Mouse (Mus musculus) heart, embryonic 12.5 days (tissue): Measurements from ENCODE around the gene Actr5. TPM values are rescaled to one million over a fixed set of nuclear protein-coding genes. Genes with fewer than 3 reads are reported as not detected.

Source experiments
- ATAC-seq: fragments of 200-750 bp; cut with Nextera tagmentation; 2 replicates; pipeline ENCODE4 v1.8.0; 2017; ENCODE audit warnings: moderate TSS enrichment, moderate library complexity; ENCODE audit not compliant: insufficient number of reproducible peaks, low FRiP score
- H3K27ac ChIP-seq: fragments of 300-500 bp; sonication (generic); 2 replicates; pipeline ENCODE4 v1.5.1; 2016; ENCODE audit warnings: mild to moderate bottlenecking, moderate library complexity; ENCODE audit not compliant: poor library complexity, severe bottlenecking
- H3K27me3 ChIP-seq: fragments of 300-500 bp; sonication (generic); replicated peaks from 2 replicates; pipeline ENCODE4 v1.6.1; 2016; ENCODE audit warnings: mild to moderate bottlenecking, moderate library complexity
- H3K36me3 ChIP-seq: fragments of 300-500 bp; sonication (generic); 2 replicates; pipeline ENCODE4 v1.6.1; 2016; ENCODE audit warnings: mild to moderate bottlenecking, moderate library complexity
- H3K4me1 ChIP-seq: fragments of 300-500 bp; sonication (generic); replicated peaks from 2 replicates; pipeline ENCODE4 v1.6.1; 2016; ENCODE audit warnings: mild to moderate bottlenecking
- H3K4me2 ChIP-seq: fragments of 300-500 bp; sonication (generic); 2 replicates; pipeline ENCODE4 v1.6.1; 2016; ENCODE audit warnings: mild to moderate bottlenecking, moderate library complexity
- H3K4me3 ChIP-seq: fragments of 300-500 bp; sonication (generic); 2 replicates; pipeline ENCODE4 v1.5.1; 2016; ENCODE audit warnings: mild to moderate bottlenecking
- H3K9ac ChIP-seq: fragments of 300-500 bp; sonication (generic); 2 replicates; pipeline ENCODE4 v1.6.1; 2016; ENCODE audit warnings: mild to moderate bottlenecking, moderate library complexity
- H3K9me3 ChIP-seq: fragments of 300-500 bp; sonication (generic); replicated peaks from 2 replicates; pipeline ENCODE4 v1.6.1; 2016; ENCODE audit warnings: mild to moderate bottlenecking, moderate library complexity
- WGBS: fragments of 180-500 bp; shearing (Covaris S2); methylation state at CpG from one replicate; pipeline ENCODE4 v1.1.7; 2016; 5-methylcytosine and 5-hydroxymethylcytosine counted together
- polyA plus RNA-seq: library from polyadenylated mRNA; unstranded; fragments of >200 nt; fragmentation: Nextera tagmentation; extraction: Ambion mirVana; gene quantifications from 2 replicates; pipeline ENCODE4 v1.2.1, GENCODE M21; 2016

Gene Actr5
- 10.1 and 11.1 TPM in 2 replicates for polyA plus RNA-seq

GRCm38 (mm10) chr2:158624718-158625222 is at the start of gene Actr5:
TSS of gene Actr5 (plus strand) at chr2:158624888.
- Histone ChIP-seq H3K36me3 (peaks cover 20% of the 10 kb centered on the region), H3K9ac (peak within 1 kb of the TSS; percentile 80), H3K4me2 (peak within 1 kb of the TSS; percentile 77), H3K27me3 (peaks cover 19% of the 10 kb centered on the region), H3K4me1 (peaks cover 12% of the 10 kb centered on the region), H3K27ac (peak within 1 kb of the TSS; percentile 83), H3K9me3 (no peaks in the 10 kb centered on the region), H3K4me3 (peak within 1 kb of the TSS; percentile 67)
- WGBS = under 1% methylated on average over 32 of the region's 39 CpGs
- ATAC-seq = peak; percentile 97

- H3K9me3 ChIP-seq = no peaks in the 10 kb centered on the region
- no peaks in the 10 kb centered on the region for H3K36me3 ChIP-seq
- no peak overlapping the region for H3K4me3 ChIP-seq
- H3K4me2 ChIP-seq = no peak overlapping the region
- ATAC-seq = no peak
- 39% methylated on average over 4 of the region's 4 CpGs for WGBS
- H3K9ac ChIP-seq = no peak overlapping the region
- H3K27ac ChIP-seq = no peak overlapping the region
- H3K27me3 ChIP-seq = peaks cover 23% of the 10 kb centered on the region
- H3K4me1 ChIP-seq = peaks cover 4% of the 10 kb centered on the region
Measured at GRCm38 (mm10) chr2:158579979-158580378, 44.7 kb upstream of the Actr5 start.

GRCm38 (mm10) chr2:158584621-158585358 is 39.9 kb upstream of the Actr5 start:
- Histone ChIP-seq H3K27ac (no peak overlapping the region), H3K4me3 (no peak overlapping the region), H3K9me3 (no peaks in the 10 kb centered on the region), H3K4me1 (peaks cover 6% of the 10 kb centered on the region), H3K4me2 (0 out of 2 replicates have a peak overlapping the region, but pooled peaks have one; percentile 0), H3K36me3 (no peaks in the 10 kb centered on the region), H3K27me3 (peaks cover 25% of the 10 kb centered on the region), H3K9ac (no peak overlapping the region)
- ATAC-seq = peak; percentile 81
- WGBS = 2% methylated on average over 12 of the region's 12 CpGs

- Histone ChIP-seq H3K4me3 (no peak overlapping the region), H3K27me3 (peaks cover 33% of the 10 kb centered on the region), H3K4me1 (peaks cover 6% of the 10 kb centered on the region), H3K9me3 (no peaks in the 10 kb centered on the region), H3K27ac (no peak overlapping the region), H3K4me2 (no peak overlapping the region), H3K9ac (no peak overlapping the region), H3K36me3 (no peaks in the 10 kb centered on the region)
- ATAC-seq = no peak
- WGBS = 53% methylated on average over 8 of the region's 8 CpGs
Measured at GRCm38 (mm10) chr2:158588524-158589271, 36.0 kb upstream of the Actr5 start.

- Histone ChIP-seq H3K36me3 (no peaks in the 10 kb centered on the region), H3K9ac (no peak overlapping the region), H3K4me1 (no peaks in the 10 kb centered on the region), H3K4me3 (no peak overlapping the region), H3K27ac (no peak overlapping the region), H3K9me3 (no peaks in the 10 kb centered on the region), H3K27me3 (peaks cover 40% of the 10 kb centered on the region), H3K4me2 (no peak overlapping the region)
- no peak for ATAC-seq
- 44% methylated on average over 3 of the region's 3 CpGs for WGBS
Measured at GRCm38 (mm10) chr2:158590495-158590894, 34.2 kb upstream of the Actr5 start.

GRCm38 (mm10) chr2:158591286-158591685 is 33.4 kb upstream of the Actr5 start:
- H3K27me3 ChIP-seq = peaks cover 48% of the 10 kb centered on the region
- no peaks in the 10 kb centered on the region for H3K4me1 ChIP-seq
- H3K36me3 ChIP-seq = no peaks in the 10 kb centered on the region
- no peak for ATAC-seq
- H3K9ac ChIP-seq = no peak overlapping the region
- no peak overlapping the region for H3K4me3 ChIP-seq
- 50% methylated on average over 5 of the region's 5 CpGs for WGBS
- no peaks in the 10 kb centered on the region for H3K9me3 ChIP-seq
- H3K4me2 ChIP-seq = no peak overlapping the region
- no peak overlapping the region for H3K27ac ChIP-seq

- H3K36me3 ChIP-seq = no peaks in the 10 kb centered on the region
- no peaks in the 10 kb centered on the region for H3K9me3 ChIP-seq
- no peak for ATAC-seq
- H3K4me1 ChIP-seq = no peaks in the 10 kb centered on the region
- H3K4me2 ChIP-seq = no peak overlapping the region
- H3K4me3 ChIP-seq = no peak overlapping the region
- no peak overlapping the region for H3K9ac ChIP-seq
- peaks cover 49% of the 10 kb centered on the region for H3K27me3 ChIP-seq
- no peak overlapping the region for H3K27ac ChIP-seq
- 65% methylated on average over 4 of the region's 4 CpGs for WGBS
Measured at GRCm38 (mm10) chr2:158593371-158593770, 31.3 kb upstream of the Actr5 start.

- Histone ChIP-seq H3K9ac (no peak overlapping the region), H3K27ac (no peak overlapping the region), H3K9me3 (no peaks in the 10 kb centered on the region), H3K4me2 (no peak overlapping the region), H3K36me3 (no peaks in the 10 kb centered on the region), H3K27me3 (peaks cover 55% of the 10 kb centered on the region), H3K4me3 (no peak overlapping the region), H3K4me1 (no peaks in the 10 kb centered on the region)
- under 1% methylated on average over 12 of the region's 12 CpGs for WGBS
- ATAC-seq = peak; percentile 45
Measured at GRCm38 (mm10) chr2:158595103-158595502, 29.6 kb upstream of the Actr5 start.

GRCm38 (mm10) chr2:158595577-158595976 is 29.1 kb upstream of the Actr5 start:
- no peak for ATAC-seq
- WGBS = 33% methylated on average over 7 of the region's 7 CpGs
- H3K4me1 ChIP-seq = no peaks in the 10 kb centered on the region
- no peak overlapping the region for H3K4me2 ChIP-seq
- no peak overlapping the region for H3K27ac ChIP-seq
- no peaks in the 10 kb centered on the region for H3K9me3 ChIP-seq
- H3K4me3 ChIP-seq = no peak overlapping the region
- H3K36me3 ChIP-seq = no peaks in the 10 kb centered on the region
- H3K27me3 ChIP-seq = peaks cover 56% of the 10 kb centered on the region
- no peak overlapping the region for H3K9ac ChIP-seq

- no peak overlapping the region for H3K4me3 ChIP-seq
- H3K9me3 ChIP-seq = no peaks in the 10 kb centered on the region
- H3K27me3 ChIP-seq = peaks cover 65% of the 10 kb centered on the region
- H3K36me3 ChIP-seq = no peaks in the 10 kb centered on the region
- no peaks in the 10 kb centered on the region for H3K4me1 ChIP-seq
- no peak overlapping the region for H3K4me2 ChIP-seq
- no peak overlapping the region for H3K9ac ChIP-seq
- no peak overlapping the region for H3K27ac ChIP-seq
- 58% methylated on average over 1 of the region's 1 CpGs for WGBS
- no peak for ATAC-seq
Measured at GRCm38 (mm10) chr2:158596803-158597202, 27.9 kb upstream of the Actr5 start.

- WGBS = 21% methylated on average over 3 of the region's 3 CpGs
- no peak overlapping the region for H3K4me2 ChIP-seq
- no peak overlapping the region for H3K27ac ChIP-seq
- no peak for ATAC-seq
- H3K27me3 ChIP-seq = peaks cover 77% of the 10 kb centered on the region
- H3K4me3 ChIP-seq = no peak overlapping the region
- H3K36me3 ChIP-seq = no peaks in the 10 kb centered on the region
- no peak overlapping the region for H3K9ac ChIP-seq
- no peaks in the 10 kb centered on the region for H3K9me3 ChIP-seq
- H3K4me1 ChIP-seq = no peaks in the 10 kb centered on the region
Measured at GRCm38 (mm10) chr2:158600517-158600916, 24.2 kb upstream of the Actr5 start.
